Mouse (Mus musculus) intestine, embryonic 14.5 days (tissue): ENCODE measurements around the gene Hoxc12. TPM values are rescaled to one million over a fixed set of nuclear protein-coding genes. Genes with fewer than 3 reads are reported as not detected.

ENCODE experiments used
- ATAC-seq: fragments of 200-750 bp; cut with Nextera tagmentation; replicated peaks from 2 replicates; pipeline ENCODE4 v1.8.0; 2017; ENCODE audit warnings: low read depth, moderate number of reproducible peaks, moderate TSS enrichment, moderate library complexity; ENCODE audit not compliant: low FRiP score, low TSS enrichment
- DNase-seq: peaks from one replicate; pipeline ENCODE4 v3.0.0-alpha.2; 2018; ENCODE audit warnings: low spot score
- H3K27ac ChIP-seq: fragments of 300-500 bp; sonication (generic); 2 replicates; pipeline ENCODE4 v1.5.1; 2014; ENCODE audit warnings: low read depth, mild to moderate bottlenecking, control low read depth
- H3K27me3 ChIP-seq: fragments of 300-500 bp; sonication (generic); replicated peaks from 2 replicates; pipeline ENCODE4 v1.6.1; 2014; ENCODE audit warnings: low read length, control low read depth; ENCODE audit not compliant: control insufficient read depth, insufficient read depth
- H3K36me3 ChIP-seq: fragments of 300-500 bp; sonication (generic); 2 replicates; pipeline ENCODE4 v1.6.1; 2014; ENCODE audit warnings: low read length, control low read depth; ENCODE audit not compliant: control insufficient read depth, insufficient read depth
- H3K4me1 ChIP-seq: fragments of 300-500 bp; sonication (generic); replicated peaks from 2 replicates; pipeline ENCODE4 v1.6.1; 2014; ENCODE audit warnings: low read length, control low read depth, mixed read lengths; ENCODE audit not compliant: control insufficient read depth, insufficient read depth
- H3K4me2 ChIP-seq: fragments of 300-500 bp; sonication (generic); 2 replicates; pipeline ENCODE4 v1.6.1; 2014; ENCODE audit warnings: low read length
- H3K4me3 ChIP-seq: fragments of 300-500 bp; sonication (generic); 2 replicates; pipeline ENCODE4 v1.5.1; 2014; ENCODE audit warnings: low read depth, low read length, control low read depth, mixed read lengths
- H3K9ac ChIP-seq: fragments of 300-500 bp; sonication (generic); 2 replicates; pipeline ENCODE4 v1.6.1; 2014; ENCODE audit warnings: mild to moderate bottlenecking, low read length
- H3K9me3 ChIP-seq: fragments of 300-500 bp; sonication (generic); 2 replicates; pipeline ENCODE4 v1.6.1; 2016; ENCODE audit warnings: low read length, control low read depth; ENCODE audit not compliant: control insufficient read depth
- WGBS: fragments of 180-500 bp; shearing (Covaris S2); extraction: QIAGEN DNeasy Blood & Tissue Kit; methylation state at CpG from one replicate; pipeline ENCODE4 v1.1.7; 2014; 5-methylcytosine and 5-hydroxymethylcytosine counted together
- microRNA-seq: library from miRNA; unstranded; fragments of <30 nt; microRNA quantifications from one replicate; pipeline ENCODE4, GENCODE M21; 2016
- polyA plus RNA-seq: library from polyadenylated mRNA; unstranded; fragments of >200 nt; fragmentation: Nextera tagmentation; extraction: Ambion mirVana; gene quantifications from 2 replicates; pipeline ENCODE4 v1.2.1, GENCODE M21; 2014

The Hoxc12 gene
- polyA plus RNA-seq, 1 experiment from 2014 or later, result not detected

GRCm38 (mm10) chr15:102988078-102988477 lies 51.5 kb downstream of the Hoxc12 start:
- DNase-seq (no peak), ATAC-seq (no peak)
- Histone ChIP-seq H3K9ac (no peak overlapping the region), H3K4me2 (no peak overlapping the region), H3K9me3 (no peaks in the 10 kb centered on the region), H3K4me1 (peaks cover 4% of the 10 kb centered on the region; the same call in 1 of the 2 replicates), H3K27me3 (peaks cover 96% of the 10 kb centered on the region), H3K4me3 (no peak overlapping the region), H3K27ac (no peak overlapping the region), H3K36me3 (no peaks in the 10 kb centered on the region)
- 53% methylated on average over 5 of the region's 5 CpGs for WGBS

Small RNA genes within 50 kb of the gene (microRNA-seq; reads per million reads assigned to microRNA genes)
- 422 reads per million, percentile 71 among the genes with 10 or more reads in this experiment for gene Mir196a-2

Other genes with a start within 250 kb of the Hoxc12 start
- 30.6 and 35.8 TPM in 2 replicates for gene Calcoco1, start 214.6 kb upstream of the Hoxc12 start, polyA plus RNA-seq
- gene Hoxc13, start 15.7 kb upstream of the Hoxc12 start, polyA plus RNA-seq, result not detected in 2 replicates
- gene Hoxc11, start 17.7 kb downstream of the Hoxc12 start, polyA plus RNA-seq, result 0.11 TPM in 2 replicates
- 2.6 and 3.1 TPM in 2 replicates for gene Hoxc10, start 30.0 kb downstream of the Hoxc12 start, polyA plus RNA-seq
- gene Hoxc5, start 30.7 kb downstream of the Hoxc12 start, polyA plus RNA-seq, result 12.2 and 14.1 TPM in 2 replicates
- gene Hoxc9, start 39.7 kb downstream of the Hoxc12 start, polyA plus RNA-seq, result 1.7 and 1.9 TPM in 2 replicates
- 9.5 and 11.9 TPM in 2 replicates for gene Hoxc8, start 53.9 kb downstream of the Hoxc12 start, polyA plus RNA-seq
- 6.1 and 9.6 TPM in 2 replicates for gene Hoxc6, start 61.5 kb downstream of the Hoxc12 start, polyA plus RNA-seq
- gene Hoxc4, start 82.2 kb downstream of the Hoxc12 start, polyA plus RNA-seq, result 14.6 and 15.6 TPM in 2 replicates
- gene Smug1, start 230.3 kb downstream of the Hoxc12 start, polyA plus RNA-seq, result 21.8 and 23.5 TPM in 2 replicates